Mouse (Mus musculus) heart, embryonic 16.5 days (tissue): ENCODE results near the gene Ucp1. TPM values are rescaled to one million over a fixed set of nuclear protein-coding genes. Genes with fewer than 3 reads are reported as not detected.
A peak's percentile ranks its signal among the peaks of the same experiment; 100 is the strongest.

Experiments used
- ATAC-seq: fragments of 200-750 bp; cut with Nextera tagmentation; replicated peaks from 2 replicates; pipeline ENCODE4 v1.8.0; 2017; ENCODE audit warnings: moderate number of reproducible peaks; ENCODE audit not compliant: insufficient read depth, low FRiP score; ENCODE audit errors: extremely low read depth
- H3K27ac ChIP-seq: fragments of 300-500 bp; sonication (generic); 2 replicates; pipeline ENCODE4 v1.5.1; 2014; ENCODE audit warnings: mild to moderate bottlenecking, low read length, control low read depth, moderate library complexity
- H3K27me3 ChIP-seq: fragments of 300-500 bp; sonication (generic); 2 replicates; pipeline ENCODE4 v1.6.1; 2014; ENCODE audit warnings: low read length, mixed read lengths; ENCODE audit not compliant: control insufficient read depth, insufficient read depth
- H3K36me3 ChIP-seq: fragments of 300-500 bp; sonication (generic); 2 replicates; pipeline ENCODE4 v1.6.1; 2014; ENCODE audit not compliant: control insufficient read depth, insufficient read depth
- H3K4me1 ChIP-seq: fragments of 300-500 bp; sonication (generic); 2 replicates; pipeline ENCODE4 v1.6.1; 2014; ENCODE audit warnings: low read length, mixed read lengths; ENCODE audit not compliant: control insufficient read depth, insufficient read depth
- H3K4me2 ChIP-seq: fragments of 300-500 bp; sonication (generic); 2 replicates; pipeline ENCODE4 v1.6.1; 2014; ENCODE audit warnings: low read depth, mild to moderate bottlenecking, control low read depth, low read length
- H3K4me3 ChIP-seq: fragments of 300-500 bp; sonication (generic); 2 replicates; pipeline ENCODE4 v1.5.1; 2014; ENCODE audit warnings: mild to moderate bottlenecking, control low read depth, low read length
- H3K9ac ChIP-seq: fragments of 300-500 bp; sonication (generic); 2 replicates; pipeline ENCODE4 v1.6.1; 2014; ENCODE audit warnings: low read length, control low read depth
- H3K9me3 ChIP-seq: fragments of 300-500 bp; sonication (generic); replicated peaks from 2 replicates; pipeline ENCODE4 v1.6.1; 2016; ENCODE audit warnings: low read length; ENCODE audit not compliant: control insufficient read depth
- WGBS: fragments of 180-500 bp; shearing (Covaris S2); extraction: QIAGEN DNeasy Blood & Tissue Kit; methylation state at CpG from one replicate; pipeline ENCODE4 v1.1.7; 2014; 5-methylcytosine and 5-hydroxymethylcytosine counted together
- polyA plus RNA-seq: library from polyadenylated mRNA; unstranded; fragments of >200 nt; fragmentation: Nextera tagmentation; extraction: Ambion mirVana; gene quantifications from 2 replicates; pipeline ENCODE4 v1.2.1, GENCODE M21; 2015

Ucp1 gene
- polyA plus RNA-seq, 1 experiment from 2014 or later, result not detected

- H3K36me3 ChIP-seq, result peaks cover 25% of the 10 kb centered on the region
- H3K4me2 ChIP-seq, result no peak overlapping the region
- H3K4me3 ChIP-seq, result no peak overlapping the region
- no peak for ATAC-seq
- no peaks in the 10 kb centered on the region for H3K9me3 ChIP-seq
- WGBS, result 78% methylated on average over 3 of the region's 3 CpGs
- no peak overlapping the region for H3K27ac ChIP-seq
- H3K9ac ChIP-seq, result no peak overlapping the region
- H3K27me3 ChIP-seq, result no peaks in the 10 kb centered on the region
- H3K4me1 ChIP-seq, result no peaks in the 10 kb centered on the region
Observed at GRCm38 (mm10) chr8:83320543-83320942, 30.4 kb downstream of the Ucp1 start.

DNA sequence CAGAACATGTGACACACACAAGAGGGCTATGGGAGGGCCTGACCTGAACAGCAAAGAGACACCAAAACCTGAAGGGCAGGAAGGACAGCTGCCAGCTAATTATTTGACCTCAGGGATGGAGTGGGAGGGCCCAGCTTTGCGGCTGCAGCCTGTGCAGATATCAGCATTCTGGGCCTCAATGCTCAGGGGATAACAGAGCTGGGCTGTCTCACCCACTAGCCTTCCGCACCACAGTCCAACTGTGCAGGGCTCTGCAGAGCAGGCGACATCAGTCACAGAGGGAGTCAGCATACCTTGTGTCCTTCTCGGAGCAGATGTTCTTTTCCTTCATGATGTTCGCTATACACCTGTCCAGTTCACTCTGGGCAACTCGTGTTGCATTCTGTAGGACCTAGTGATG lies 32.2 kb downstream of the Ucp1 start:
- no peak overlapping the region for H3K4me2 ChIP-seq
- H3K9me3 ChIP-seq, result no peaks in the 10 kb centered on the region
- H3K36me3 ChIP-seq, result peaks cover 15% of the 10 kb centered on the region; the same call in 1 of the 2 replicates
- no peak overlapping the region for H3K4me3 ChIP-seq
- H3K27ac ChIP-seq, result no peak overlapping the region
- H3K27me3 ChIP-seq, result no peaks in the 10 kb centered on the region
- no peak overlapping the region for H3K9ac ChIP-seq
- H3K4me1 ChIP-seq, result no peaks in the 10 kb centered on the region
- ATAC-seq, result no peak
- 75% methylated on average over 6 of the region's 6 CpGs for WGBS

- H3K4me2 ChIP-seq, result no peak overlapping the region
- H3K36me3 ChIP-seq, result peaks cover 15% of the 10 kb centered on the region; the same call in 1 of the 2 replicates
- H3K9ac ChIP-seq, result no peak overlapping the region
- no peaks in the 10 kb centered on the region for H3K27me3 ChIP-seq
- H3K4me1 ChIP-seq, result no peaks in the 10 kb centered on the region
- H3K27ac ChIP-seq, result no peak overlapping the region
- no peak for ATAC-seq
- 85% methylated on average over 2 of the region's 2 CpGs for WGBS
- no peaks in the 10 kb centered on the region for H3K9me3 ChIP-seq
- no peak overlapping the region for H3K4me3 ChIP-seq
Observed at GRCm38 (mm10) chr8:83323056-83323455, 32.9 kb downstream of the Ucp1 start.

DNA sequence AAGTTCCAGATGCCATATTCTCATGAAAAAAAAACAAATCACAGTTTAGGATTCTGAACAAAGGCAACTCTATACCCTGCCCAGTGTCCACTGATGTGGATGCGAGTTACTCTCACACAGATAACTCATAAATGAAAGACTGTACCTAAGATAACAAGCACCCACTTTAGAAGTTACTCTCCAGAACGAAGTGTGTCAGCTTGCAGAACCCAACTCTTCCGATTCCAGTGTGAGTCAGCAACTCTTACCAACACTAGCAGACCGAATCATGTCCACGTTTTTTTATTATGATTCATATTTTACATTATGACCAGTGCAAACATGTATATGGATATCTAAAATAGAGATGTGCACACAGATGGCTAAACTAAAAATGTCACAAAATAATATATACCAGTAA lies 37.7 kb downstream of the Ucp1 start:
- 85% methylated on average over 5 of the region's 5 CpGs for WGBS
- Histone ChIP-seq H3K4me2 (no peak overlapping the region), H3K4me3 (no peak overlapping the region), H3K9ac (no peak overlapping the region), H3K36me3 (0 out of 2 replicates have a peak, but pooled peaks cover 2% of the 10 kb centered on the region), H3K9me3 (no peaks in the 10 kb centered on the region), H3K4me1 (0 out of 2 replicates have a peak, but pooled peaks cover under 1% of the 10 kb centered on the region), H3K27me3 (no peaks in the 10 kb centered on the region), H3K27ac (no peak overlapping the region)
- no peak for ATAC-seq

DNA sequence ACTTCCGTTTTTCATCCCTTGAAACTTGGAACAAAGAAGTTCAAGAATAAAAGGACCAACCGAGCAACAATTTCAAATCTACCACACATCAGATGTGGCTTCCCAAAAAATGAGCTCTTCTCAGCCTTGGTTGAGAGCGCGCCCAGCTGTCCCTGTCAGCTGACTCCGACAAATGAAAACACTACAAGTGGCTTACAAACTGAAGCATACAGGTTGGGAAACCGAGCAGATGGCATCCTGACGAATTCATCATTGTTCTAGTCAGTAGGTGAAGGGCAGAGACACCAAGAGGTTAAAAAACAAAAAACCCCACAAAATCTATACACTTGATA lies 41.4 kb downstream of the Ucp1 start:
- H3K27ac ChIP-seq, result no peak overlapping the region
- no peaks in the 10 kb centered on the region for H3K9me3 ChIP-seq
- no peaks in the 10 kb centered on the region for H3K36me3 ChIP-seq
- H3K27me3 ChIP-seq, result 0 out of 2 replicates have a peak, but pooled peaks cover 3% of the 10 kb centered on the region
- 8% methylated on average over 7 of the region's 7 CpGs for WGBS
- H3K4me2 ChIP-seq, result peak overlapping the region; percentile 87
- H3K4me1 ChIP-seq, result 0 out of 2 replicates have a peak, but pooled peaks cover 2% of the 10 kb centered on the region
- peak overlapping the region; percentile 78 for H3K9ac ChIP-seq
- peak overlapping the region; percentile 76 for H3K4me3 ChIP-seq
- ATAC-seq, result no peak

DNA sequence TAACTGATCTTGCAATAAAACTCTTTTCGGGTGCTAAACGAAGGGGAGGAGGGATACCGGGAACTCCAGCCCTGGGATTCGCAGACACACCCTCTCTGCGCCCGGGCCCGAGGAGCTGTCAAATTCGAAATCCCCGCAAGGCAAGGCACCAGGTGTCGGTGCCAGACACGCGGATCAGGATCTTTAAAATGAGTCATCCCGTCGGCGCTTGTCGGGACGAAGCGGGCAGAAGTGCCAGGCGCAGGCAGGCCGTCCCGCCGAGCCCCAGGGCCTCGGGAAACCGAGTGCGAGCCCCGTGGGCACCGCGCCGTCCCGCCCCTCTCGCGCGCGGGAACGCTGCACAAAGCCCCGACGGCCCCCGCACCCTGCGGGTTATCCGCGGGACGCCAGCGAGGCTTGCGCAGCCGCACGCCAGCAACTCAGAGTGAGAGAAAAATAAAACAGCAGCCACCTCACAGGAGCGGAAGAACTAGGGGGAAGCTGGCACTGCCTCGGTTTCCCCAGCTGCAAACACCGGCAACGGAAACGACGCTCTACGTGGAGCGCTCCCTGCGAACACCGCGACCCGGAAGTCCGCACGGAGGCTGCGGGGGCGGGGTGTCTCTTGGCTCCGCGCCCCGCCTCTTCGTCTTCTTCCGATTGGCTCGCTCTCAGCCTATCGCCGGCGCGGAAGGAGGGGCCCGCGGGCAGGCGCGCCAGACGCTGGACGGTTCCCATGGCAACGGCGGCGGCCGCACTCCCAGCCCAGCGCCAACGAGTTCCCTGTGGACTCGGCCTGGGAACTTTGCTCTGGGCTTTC lies 41.9 kb downstream of the Ucp1 start, which contains the start of gene Elmod2:
Gene Elmod2, minus strand, starts transcription at position 588 of the 799 bp plus-strand sequence.
- H3K9ac ChIP-seq, result peak within 1 kb of the TSS; percentile 78
- H3K27me3 ChIP-seq, result 0 out of 2 replicates have a peak, but pooled peaks cover 3% of the 10 kb centered on the region
- WGBS, result under 1% methylated on average over 85 of the region's 85 CpGs
- H3K4me2 ChIP-seq, result peak within 1 kb of the TSS; percentile 87
- no peaks in the 10 kb centered on the region for H3K36me3 ChIP-seq
- peak within 1 kb of the TSS; percentile 76 for H3K4me3 ChIP-seq
- H3K9me3 ChIP-seq, result no peaks in the 10 kb centered on the region
- 0 out of 2 replicates have a peak, but pooled peaks cover 2% of the 10 kb centered on the region for H3K4me1 ChIP-seq
- ATAC-seq, result peak; percentile 99
- H3K27ac ChIP-seq, result peak within 1 kb of the TSS; percentile 43; the same call in 1 of the 2 replicates

- Histone ChIP-seq H3K4me1 (0 out of 2 replicates have a peak, but pooled peaks cover 2% of the 10 kb centered on the region), H3K4me3 (peak overlapping the region; percentile 76), H3K4me2 (peak overlapping the region; percentile 87), H3K36me3 (no peaks in the 10 kb centered on the region), H3K9me3 (no peaks in the 10 kb centered on the region), H3K27me3 (0 out of 2 replicates have a peak, but pooled peaks cover 3% of the 10 kb centered on the region), H3K27ac (no peak overlapping the region), H3K9ac (peak overlapping the region; percentile 44)
- ATAC-seq, result no peak
- WGBS, result 9% methylated on average over 7 of the region's 7 CpGs
Observed at GRCm38 (mm10) chr8:83332864-83333263, 42.7 kb downstream of the Ucp1 start.

DNA sequence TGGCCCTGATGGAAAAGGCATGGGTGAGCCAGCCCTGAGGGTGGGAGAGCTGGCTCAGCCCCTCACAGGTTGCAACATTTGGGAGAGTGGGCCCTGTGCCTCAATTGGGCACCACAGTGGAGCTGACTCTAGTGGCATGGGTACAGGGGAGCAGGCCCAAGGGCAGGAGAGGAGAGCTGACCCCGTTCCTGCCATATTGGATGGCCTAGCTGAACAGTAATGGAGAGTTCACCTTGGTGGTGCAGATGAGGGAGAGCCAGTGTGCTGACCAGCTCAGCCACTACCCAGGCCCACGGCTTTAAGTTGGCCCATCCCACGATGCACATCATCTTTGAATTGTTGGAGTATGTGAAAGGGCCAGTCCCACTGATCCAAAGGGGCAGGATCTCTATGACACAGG lies 51.9 kb downstream of the Ucp1 start:
- H3K27me3 ChIP-seq, result no peaks in the 10 kb centered on the region; the same call in 1 of the 2 replicates
- H3K36me3 ChIP-seq, result no peaks in the 10 kb centered on the region
- 79% methylated on average over 3 of the region's 3 CpGs for WGBS
- no peak overlapping the region for H3K27ac ChIP-seq
- H3K4me1 ChIP-seq, result no peaks in the 10 kb centered on the region
- no peak overlapping the region for H3K9ac ChIP-seq
- no peak for ATAC-seq
- H3K9me3 ChIP-seq, result peaks cover 2% of the 10 kb centered on the region; the same call in 1 of the 2 replicates
- no peak overlapping the region for H3K4me3 ChIP-seq
- H3K4me2 ChIP-seq, result no peak overlapping the region

DNA sequence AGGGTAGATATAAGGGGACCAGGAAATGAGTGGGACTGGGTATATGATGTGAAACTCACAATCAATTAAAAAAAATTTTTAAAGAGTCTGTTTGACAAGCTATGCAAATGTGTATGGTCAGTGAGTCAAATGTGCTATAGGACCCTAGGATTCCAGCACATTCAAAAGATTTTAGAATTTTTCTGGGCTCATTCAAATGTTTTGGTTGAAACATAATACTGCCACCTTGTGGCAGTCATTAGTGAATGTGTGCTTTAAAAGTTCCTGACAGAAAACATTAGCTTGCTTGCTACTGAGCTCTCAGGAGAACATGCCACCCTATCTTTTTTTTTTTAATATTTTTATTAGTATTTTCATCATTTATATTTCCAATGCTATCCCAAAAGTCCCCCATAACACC lies 52.5 kb downstream of the Ucp1 start:
- peaks cover 5% of the 10 kb centered on the region; the same call in 1 of the 2 replicates for H3K27me3 ChIP-seq
- H3K4me1 ChIP-seq, result no peaks in the 10 kb centered on the region
- ATAC-seq, result no peak
- no peaks in the 10 kb centered on the region for H3K36me3 ChIP-seq
- H3K4me3 ChIP-seq, result no peak overlapping the region
- no peak overlapping the region for H3K9ac ChIP-seq
- peaks cover 2% of the 10 kb centered on the region; the same call in 1 of the 2 replicates for H3K9me3 ChIP-seq
- no peak overlapping the region for H3K27ac ChIP-seq
- H3K4me2 ChIP-seq, result no peak overlapping the region
